Mouse (Mus musculus): ENCODE data around the gene Proz. TPM values are rescaled to one million over a fixed set of nuclear protein-coding genes. Genes with fewer than 3 reads are reported as not detected.
"Not testable (repeated sequence)": the region's sequence is repeated elsewhere in the genome, so short reads cannot be mapped to it uniquely, and the experiment has no call there.

The Proz gene
- polyA plus RNA-seq, 1 experiment: 0.06 TPM

DNA sequence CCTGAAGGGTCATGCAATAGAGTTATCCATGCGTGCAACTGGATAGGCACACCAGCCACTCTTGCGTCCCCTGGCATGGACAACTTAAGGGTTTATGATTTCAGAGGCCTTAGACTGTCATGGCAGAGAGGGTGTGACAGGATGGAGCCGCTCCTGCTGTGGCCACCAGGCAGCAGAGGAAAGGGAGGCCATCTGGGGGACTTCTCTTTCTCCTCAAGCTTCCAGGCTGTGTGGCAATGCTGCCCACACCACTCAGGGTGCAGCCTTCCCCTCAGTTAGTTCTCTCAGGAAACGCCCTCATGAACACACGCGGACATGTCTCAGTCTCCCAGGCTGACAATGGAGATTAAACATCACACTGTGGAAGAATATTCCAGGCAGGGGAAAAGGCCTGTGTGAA is 21.7 kb upstream of the Proz start:
- Histone ChIP-seq H3K27ac (ENCODE audit: insufficient read depth, low read length) (no peak overlapping the region), H3K4me3 (ENCODE audit: insufficient read depth, low read length) (no peak overlapping the region), H3K4me1 (ENCODE audit: control insufficient read depth, insufficient read depth, low read length) (peaks cover 4% of the 10 kb centered on the region)
- TF ChIP-seq CTCF (IDR thresholded peaks at IDR 0.05; ENCODE audit: extremely low read depth, insufficient read depth, low read length) (no peak), POLR2A (IDR thresholded peaks at IDR 0.05; ENCODE audit: extremely low read depth, insufficient read depth, low read length) (no peak)

DNA sequence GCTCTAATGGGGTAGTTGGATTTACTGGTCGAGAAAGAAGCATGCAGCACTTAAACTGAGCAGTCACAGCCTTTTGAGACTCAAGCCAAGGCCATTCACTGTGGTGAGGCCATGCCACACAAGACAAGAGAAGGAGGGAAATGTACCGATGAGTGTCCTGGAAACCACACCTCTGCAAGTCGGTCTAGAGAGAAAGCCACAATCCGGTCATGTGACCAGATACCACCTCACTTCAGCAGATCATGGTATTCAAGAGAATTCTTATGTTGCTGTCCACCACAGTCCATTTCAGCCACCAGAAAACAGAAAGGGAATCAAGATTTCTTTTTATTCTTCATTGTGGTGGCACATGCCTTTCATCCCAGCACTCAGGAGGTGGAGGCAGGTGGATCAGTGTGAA is 19.3 kb upstream of the Proz start:
- Histone ChIP-seq H3K4me3 (ENCODE audit: insufficient read depth, low read length) (no peak overlapping the region), H3K4me1 (ENCODE audit: control insufficient read depth, insufficient read depth, low read length) (peaks cover under 1% of the 10 kb centered on the region), H3K27ac (ENCODE audit: insufficient read depth, low read length) (no peak overlapping the region)
- TF ChIP-seq CTCF (IDR thresholded peaks at IDR 0.05; ENCODE audit: extremely low read depth, insufficient read depth, low read length) (no peak), POLR2A (IDR thresholded peaks at IDR 0.05; ENCODE audit: extremely low read depth, insufficient read depth, low read length) (no peak)

DNA sequence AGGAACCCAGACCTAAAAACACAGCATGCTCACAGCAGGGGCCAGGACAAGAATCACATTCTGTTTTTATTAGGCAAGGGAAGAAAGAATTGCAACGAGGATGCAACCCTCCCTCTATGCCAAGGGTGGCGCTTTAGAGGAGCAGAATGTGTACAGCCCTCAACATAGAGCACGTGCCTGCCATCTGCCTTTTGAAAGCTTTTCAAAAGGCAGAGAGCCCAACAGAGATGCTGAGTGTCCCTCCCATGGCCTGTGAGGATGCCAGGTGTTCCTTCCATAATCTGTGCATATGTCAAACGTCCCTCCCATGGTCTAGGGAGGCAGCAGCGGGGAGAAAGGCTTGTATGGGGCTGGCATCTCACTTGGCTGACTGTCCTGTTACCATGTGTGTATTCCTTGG is 13.1 kb upstream of the Proz start:
- no peak for TF ChIP-seq CTCF (IDR thresholded peaks at IDR 0.05; ENCODE audit: extremely low read depth, insufficient read depth, low read length)
- no peak for TF ChIP-seq POLR2A (IDR thresholded peaks at IDR 0.05; ENCODE audit: extremely low read depth, insufficient read depth, low read length)
- Histone ChIP-seq H3K27ac (ENCODE audit: insufficient read depth, low read length) (no peak overlapping the region), H3K4me1 (ENCODE audit: control insufficient read depth, insufficient read depth, low read length) (no peaks in the 10 kb centered on the region), H3K4me3 (ENCODE audit: insufficient read depth, low read length) (no peak overlapping the region)

DNA sequence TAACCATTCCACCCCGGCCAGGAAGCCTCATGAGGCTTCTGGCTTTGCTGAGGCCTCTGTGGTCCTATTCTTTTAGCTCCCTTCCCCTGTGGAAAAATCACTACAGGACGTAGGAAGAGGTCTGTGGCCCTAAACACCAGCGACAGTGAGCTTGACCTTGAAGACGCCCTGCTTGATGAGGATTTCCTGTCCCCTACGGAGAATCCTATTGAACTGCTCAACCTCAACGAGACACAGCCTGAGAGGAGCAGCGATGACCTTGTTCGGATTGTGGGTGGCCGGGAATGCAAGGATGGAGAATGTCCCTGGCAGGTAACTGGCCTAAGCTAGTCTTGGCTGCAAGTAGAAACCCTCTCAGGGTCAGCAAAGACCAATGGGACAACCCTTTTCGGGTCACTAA is 10.2 kb upstream of the Proz start:
- TF ChIP-seq POLR2A (IDR thresholded peaks at IDR 0.05; ENCODE audit: extremely low read depth, insufficient read depth, low read length) (no peak), CTCF (IDR thresholded peaks at IDR 0.05; ENCODE audit: extremely low read depth, insufficient read depth, low read length) (no peak)
- H3K4me1 ChIP-seq (ENCODE audit: control insufficient read depth, insufficient read depth, low read length): no peaks in the 10 kb centered on the region
- no peak overlapping the region for H3K4me3 ChIP-seq (ENCODE audit: insufficient read depth, low read length)
- H3K27ac ChIP-seq (ENCODE audit: insufficient read depth, low read length): no peak overlapping the region

DNA sequence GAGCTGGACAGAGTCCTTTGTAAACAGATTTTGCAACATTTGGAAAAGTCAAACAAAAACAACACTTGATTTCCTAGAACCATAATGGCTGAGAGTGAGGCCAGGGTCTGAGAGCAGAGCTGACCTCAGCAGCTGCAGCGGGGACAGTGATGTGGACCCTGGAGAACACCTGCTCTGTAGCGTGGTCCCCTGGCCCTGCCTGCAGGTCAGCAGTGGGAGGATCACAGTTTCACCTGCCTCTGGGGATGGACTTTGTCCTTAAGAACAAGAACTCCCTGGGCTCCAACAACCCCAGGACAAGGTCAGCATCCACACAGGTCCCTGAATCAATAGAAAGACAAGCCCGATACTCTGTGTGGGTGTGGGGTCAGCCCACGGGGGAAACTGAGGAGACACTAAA is 3.4 kb upstream of the Proz start:
- TF ChIP-seq POLR2A (IDR thresholded peaks at IDR 0.05; ENCODE audit: extremely low read depth, insufficient read depth, low read length) (no peak), CTCF (IDR thresholded peaks at IDR 0.05; ENCODE audit: extremely low read depth, insufficient read depth, low read length) (no peak)
- Histone ChIP-seq H3K4me3 (ENCODE audit: insufficient read depth, low read length) (no peak overlapping the region), H3K4me1 (ENCODE audit: control insufficient read depth, insufficient read depth, low read length) (no peaks in the 10 kb centered on the region), H3K27ac (ENCODE audit: insufficient read depth, low read length) (no peak overlapping the region)

DNA sequence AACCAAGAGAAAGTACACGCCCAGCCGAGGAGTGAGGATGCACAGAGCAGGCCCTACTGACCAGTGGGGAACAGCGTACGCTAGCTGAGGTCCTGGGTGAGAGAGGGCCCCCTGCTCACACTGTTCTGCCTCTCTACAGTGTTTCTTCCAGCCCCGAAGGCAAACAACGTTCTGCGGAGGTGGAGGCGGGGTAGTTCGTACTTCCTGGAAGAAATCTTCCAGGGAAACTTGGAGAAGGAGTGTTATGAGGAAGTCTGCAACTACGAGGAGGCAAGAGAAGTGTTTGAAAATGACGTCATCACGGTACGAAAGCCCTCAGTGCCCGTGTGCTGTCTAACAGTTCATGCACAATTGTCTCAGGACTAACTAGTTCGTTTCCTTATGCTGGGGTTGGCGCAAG is 2.4 kb downstream of the Proz start:
- TF ChIP-seq POLR2A (IDR thresholded peaks at IDR 0.05; ENCODE audit: extremely low read depth, insufficient read depth, low read length) (no peak), CTCF (IDR thresholded peaks at IDR 0.05; ENCODE audit: extremely low read depth, insufficient read depth, low read length) (no peak)
- no peak overlapping the region for H3K27ac ChIP-seq (ENCODE audit: insufficient read depth, low read length)

DNA sequence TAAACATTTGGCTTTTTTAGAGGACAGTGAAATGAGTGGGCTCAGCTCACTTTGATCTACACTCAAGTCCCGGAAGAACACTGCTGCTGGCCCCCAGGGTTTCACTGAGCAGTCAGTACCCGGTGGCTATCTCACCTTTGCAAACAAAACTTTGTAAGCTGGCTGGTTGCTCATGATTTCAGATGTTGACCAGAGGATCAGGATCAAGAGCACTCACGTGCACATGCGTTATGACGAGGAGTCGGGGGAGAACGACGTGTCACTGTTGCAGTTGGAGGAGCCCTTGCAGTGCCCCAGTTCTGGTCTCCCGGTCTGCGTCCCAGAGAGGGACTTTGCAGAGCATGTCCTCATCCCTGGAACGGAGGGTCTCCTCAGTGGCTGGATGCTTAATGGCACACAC is 12.5 kb downstream of the Proz start:
- TF ChIP-seq POLR2A (IDR thresholded peaks at IDR 0.05; ENCODE audit: extremely low read depth, insufficient read depth, low read length): no peak
- TF ChIP-seq CTCF (IDR thresholded peaks at IDR 0.05; ENCODE audit: extremely low read depth, insufficient read depth, low read length): no peak

More for the DNA sequence above, 2.4 kb downstream of the Proz start:
- no peak overlapping the region for H3K4me3 ChIP-seq (ENCODE audit: insufficient read depth, low read length)
- H3K4me1 ChIP-seq (ENCODE audit: control insufficient read depth, insufficient read depth, low read length): no peaks in the 10 kb centered on the region

DNA sequence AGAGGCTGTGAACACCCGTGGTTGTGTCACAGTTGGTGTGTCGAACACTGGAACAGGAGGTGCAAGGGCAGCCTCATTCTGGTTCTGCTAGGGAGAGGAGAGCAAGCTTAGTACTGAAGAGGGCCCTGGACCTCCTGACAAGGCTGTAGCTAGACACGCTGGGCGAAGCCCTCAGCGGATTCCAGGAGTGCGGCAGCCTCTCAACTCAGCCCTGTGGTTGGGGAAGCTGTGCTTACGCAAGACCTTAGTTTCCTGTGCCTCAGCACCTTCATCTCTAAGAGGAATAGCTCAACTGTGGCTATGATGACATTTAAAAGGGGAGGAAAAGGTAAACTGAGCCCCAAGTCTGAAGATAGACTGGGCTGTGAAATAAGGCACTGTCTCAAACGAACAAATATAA is 14.3 kb downstream of the Proz start:
- Histone ChIP-seq H3K4me3 (ENCODE audit: insufficient read depth, low read length) (no peak overlapping the region), H3K27ac (ENCODE audit: insufficient read depth, low read length) (no peak overlapping the region), H3K4me1 (ENCODE audit: control insufficient read depth, insufficient read depth, low read length) (0 out of 2 replicates have a peak, but pooled peaks cover 2% of the 10 kb centered on the region)
- TF ChIP-seq POLR2A (IDR thresholded peaks at IDR 0.05; ENCODE audit: extremely low read depth, insufficient read depth, low read length) (no peak), CTCF (IDR thresholded peaks at IDR 0.05; ENCODE audit: extremely low read depth, insufficient read depth, low read length) (no peak)

More for the DNA sequence above, 12.5 kb downstream of the Proz start:
- no peak overlapping the region for H3K4me3 ChIP-seq (ENCODE audit: insufficient read depth, low read length)
- H3K27ac ChIP-seq (ENCODE audit: insufficient read depth, low read length): no peak overlapping the region
- H3K4me1 ChIP-seq (ENCODE audit: control insufficient read depth, insufficient read depth, low read length): 0 out of 2 replicates have a peak, but pooled peaks cover 2% of the 10 kb centered on the region

DNA sequence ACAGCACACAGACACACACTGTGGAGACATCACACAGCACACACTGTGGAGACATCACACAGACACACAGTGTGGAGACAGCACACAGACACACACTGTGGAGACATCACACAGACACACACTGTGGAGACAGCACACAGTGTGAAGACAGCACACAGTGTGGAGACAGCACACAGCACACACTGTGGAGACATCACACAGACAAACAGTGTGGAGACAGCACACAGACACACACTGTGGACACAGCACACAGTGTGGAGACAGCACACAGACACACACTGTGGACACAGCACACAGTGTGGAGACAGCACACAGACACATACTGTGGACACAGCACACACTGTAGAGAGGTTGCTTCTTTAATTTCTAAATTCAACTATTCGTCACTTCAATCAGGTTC is 14.9 kb downstream of the Proz start:
- H3K27ac ChIP-seq (ENCODE audit: insufficient read depth, low read length); H3K4me3 ChIP-seq (ENCODE audit: insufficient read depth, low read length); H3K4me1 ChIP-seq (ENCODE audit: control insufficient read depth, insufficient read depth, low read length): not testable (repeated sequence)

DNA sequence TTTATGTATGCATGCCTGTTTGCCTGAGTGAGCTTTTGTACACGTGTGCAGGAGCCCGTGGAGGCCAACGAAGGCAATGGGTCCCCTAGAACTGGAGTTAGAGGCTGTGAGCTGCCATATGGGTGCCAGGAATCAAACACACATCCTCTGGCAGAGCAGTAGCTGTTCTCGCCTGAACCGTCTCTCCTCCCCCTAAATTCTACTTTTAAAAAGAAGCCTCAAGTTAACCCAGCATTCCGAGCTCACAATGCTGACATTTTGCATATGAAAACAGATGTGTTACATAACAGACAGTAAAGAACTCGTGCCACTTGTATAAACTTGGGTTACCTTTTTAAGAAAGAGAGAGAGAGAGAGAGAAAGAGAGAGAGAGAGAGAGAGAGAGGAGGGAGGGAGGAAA is 16.8 kb downstream of the Proz start:
- H3K4me3 ChIP-seq (ENCODE audit: insufficient read depth, low read length): no peak overlapping the region
- TF ChIP-seq CTCF (IDR thresholded peaks at IDR 0.05; ENCODE audit: extremely low read depth, insufficient read depth, low read length) (no peak), POLR2A (IDR thresholded peaks at IDR 0.05; ENCODE audit: extremely low read depth, insufficient read depth, low read length) (no peak)
- H3K4me1 ChIP-seq (ENCODE audit: control insufficient read depth, insufficient read depth, low read length): 0 out of 2 replicates have a peak, but pooled peaks cover 2% of the 10 kb centered on the region
- H3K27ac ChIP-seq (ENCODE audit: insufficient read depth, low read length): no peak overlapping the region

DNA sequence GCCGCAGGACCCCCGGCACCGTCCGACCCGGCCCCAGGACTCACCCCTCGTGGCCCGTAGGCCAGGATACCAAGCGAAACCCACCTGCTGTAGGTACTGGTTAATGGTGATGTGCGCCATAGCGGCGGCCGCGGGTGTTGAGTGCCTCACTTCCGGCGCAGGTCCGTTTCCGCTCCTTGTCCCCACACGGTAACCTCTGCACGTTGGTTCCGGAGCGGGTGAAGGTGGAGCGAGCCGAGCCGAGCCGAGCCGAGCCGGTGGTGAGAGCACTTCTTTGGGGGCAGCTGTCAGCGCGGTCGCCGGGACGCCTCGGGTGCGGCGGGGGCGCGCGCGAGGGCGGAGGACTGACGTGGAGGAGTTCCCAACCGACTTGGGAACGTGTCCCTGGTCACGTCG is 44.0 kb downstream of the Proz start:
- Histone ChIP-seq H3K4me3 (ENCODE audit: insufficient read depth, low read length) (peak overlapping the region; percentile 95), H3K4me1 (ENCODE audit: control insufficient read depth, insufficient read depth, low read length) (peaks cover 5% of the 10 kb centered on the region), H3K27ac (ENCODE audit: insufficient read depth, low read length) (peak overlapping the region; percentile 71)
- TF ChIP-seq POLR2A (IDR thresholded peaks at IDR 0.05; ENCODE audit: extremely low read depth, insufficient read depth, low read length) (peak; percentile 59), CTCF (IDR thresholded peaks at IDR 0.05; ENCODE audit: extremely low read depth, insufficient read depth, low read length) (no peak)

Data from cortical plate, adult 2 months (tissue).